Mouse (Mus musculus): Measurements from ENCODE around the gene Lamtor3.

DNA sequence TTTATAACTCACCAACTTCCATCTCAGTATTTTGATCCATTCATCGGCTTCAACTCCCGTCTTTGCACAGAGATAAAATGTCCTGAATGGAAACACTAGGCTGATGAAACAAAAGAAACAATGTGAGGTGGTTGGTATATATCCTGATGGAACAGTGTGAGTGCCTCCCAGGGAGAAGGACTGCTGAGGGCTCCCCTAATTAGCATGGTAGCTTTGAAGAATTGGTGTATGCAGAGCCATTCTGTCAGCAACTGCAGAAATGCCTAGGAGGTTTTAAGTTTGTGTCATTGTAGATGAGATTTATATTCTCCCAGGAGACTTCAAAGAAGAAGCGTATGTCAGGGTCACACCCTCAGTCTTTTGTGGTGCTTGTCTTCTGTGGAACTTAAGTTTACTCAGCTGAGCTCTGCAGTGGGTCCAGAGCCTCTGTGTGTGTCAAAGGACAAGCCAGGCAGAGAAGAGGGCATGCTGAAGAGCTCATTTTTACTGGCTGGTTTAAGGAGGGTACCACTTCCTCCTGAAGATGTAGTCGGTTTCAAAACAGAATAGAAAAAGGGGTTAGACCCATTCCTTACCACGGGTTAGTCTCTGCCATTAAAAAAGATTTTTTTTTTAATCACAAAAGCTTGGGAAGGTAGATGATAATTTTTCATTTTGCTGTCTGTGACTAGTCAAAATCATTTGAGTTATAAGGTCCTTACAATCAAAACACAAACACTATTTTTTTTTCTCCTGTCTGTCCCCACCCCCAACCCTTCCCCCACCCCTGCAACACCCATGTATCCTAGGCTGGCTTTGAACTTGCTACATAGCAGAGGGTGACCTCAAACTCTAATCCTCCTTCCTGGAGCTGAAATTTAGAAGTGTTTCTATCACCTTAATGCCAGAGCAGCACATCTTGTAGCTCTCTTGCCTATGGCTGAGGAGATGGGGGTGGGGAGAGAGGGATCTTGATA is 17.5 kb downstream of the Lamtor3 start:
- no peak for TF ChIP-seq EP300 (IDR thresholded peaks at IDR 0.05; ENCODE audit: low read depth)
- no peak for TF ChIP-seq CTCF (IDR thresholded peaks at IDR 0.05; ENCODE audit: low read depth)
